Mouse (Mus musculus) limb, embryonic 11.5 days (tissue): ENCODE results near the gene Rnaseh2c. TPM values are rescaled to one million over a fixed set of nuclear protein-coding genes. Genes with fewer than 3 reads are reported as not detected.

Source experiments
- ATAC-seq: fragments of 200-750 bp; cut with Nextera tagmentation; 2 replicates; pipeline ENCODE4 v1.8.0; 2017; ENCODE audit warnings: low read depth; ENCODE audit not compliant: insufficient number of reproducible peaks, low FRiP score, low TSS enrichment
- DNase-seq: peaks from one replicate; pipeline ENCODE4 v3.0.0-alpha.2; 2015; ENCODE audit warnings: low spot score
- H3K27ac ChIP-seq: fragments of 300-500 bp; sonication (generic); replicated peaks from 2 replicates; pipeline ENCODE4 v1.5.1; 2014; ENCODE audit warnings: low read depth, mild to moderate bottlenecking, low read length
- H3K27me3 ChIP-seq: fragments of 300-500 bp; sonication (generic); 2 replicates; pipeline ENCODE4 v1.6.1; 2014; ENCODE audit warnings: mild to moderate bottlenecking, low read length, mixed read lengths; ENCODE audit not compliant: control insufficient read depth, insufficient read depth
- H3K36me3 ChIP-seq: fragments of 300-500 bp; sonication (generic); 2 replicates; pipeline ENCODE4 v1.6.1; 2014; ENCODE audit warnings: mild to moderate bottlenecking, low read length, moderate library complexity, mixed read lengths; ENCODE audit not compliant: control insufficient read depth, insufficient read depth
- H3K4me1 ChIP-seq: fragments of 300-500 bp; sonication (generic); 2 replicates; pipeline ENCODE4 v1.6.1; 2014; ENCODE audit warnings: low read length, mixed read lengths; ENCODE audit not compliant: control insufficient read depth, insufficient read depth
- H3K4me2 ChIP-seq: fragments of 300-500 bp; sonication (generic); 2 replicates; pipeline ENCODE4 v1.6.1; 2014; ENCODE audit warnings: low read depth, mild to moderate bottlenecking, moderate library complexity; ENCODE audit not compliant: severe bottlenecking
- H3K4me3 ChIP-seq: fragments of 300-500 bp; sonication (generic); 2 replicates; pipeline ENCODE4 v1.5.1; 2014; ENCODE audit warnings: low read depth, low read length
- H3K9ac ChIP-seq: fragments of 300-500 bp; sonication (generic); 2 replicates; pipeline ENCODE4 v1.6.1; 2014; ENCODE audit warnings: mild to moderate bottlenecking, low read length
- H3K9me3 ChIP-seq: fragments of 300-500 bp; sonication (generic); 2 replicates; pipeline ENCODE4 v1.6.1; 2016; ENCODE audit warnings: low read length; ENCODE audit not compliant: control insufficient read depth
- WGBS: fragments of 180-500 bp; shearing (Covaris S2); extraction: QIAGEN DNeasy Blood & Tissue Kit; methylation state at CpG from one replicate; pipeline ENCODE4 v1.1.7; 2014; 5-methylcytosine and 5-hydroxymethylcytosine counted together
- polyA plus RNA-seq: library from polyadenylated mRNA; unstranded; fragments of >200 nt; fragmentation: Nextera tagmentation; extraction: Ambion mirVana; gene quantifications from 2 replicates; pipeline ENCODE4 v1.2.1, GENCODE M21; 2014

Rnaseh2c gene
- polyA plus RNA-seq, 1 experiment from 2014 or later, result 185 TPM

GRCm38 (mm10) chr19:5561252-5561790, 40.4 kb upstream of the Rnaseh2c start:
- 0 out of 2 replicates have a peak overlapping the region, but pooled peaks have one; percentile 71 for H3K4me2 ChIP-seq
- H3K4me1 ChIP-seq, result peaks cover 10% of the 10 kb centered on the region
- no peak overlapping the region for H3K27ac ChIP-seq
- DNase-seq (no peak), ATAC-seq (no peak)
- WGBS, result 18% methylated on average over 10 of the region's 10 CpGs
- no peak overlapping the region for H3K9ac ChIP-seq
- H3K4me3 ChIP-seq, result peak overlapping the region; percentile 33; the same call in 1 of the 2 replicates
- peaks cover 69% of the 10 kb centered on the region for H3K27me3 ChIP-seq
- no peaks in the 10 kb centered on the region for H3K36me3 ChIP-seq
- H3K9me3 ChIP-seq, result no peaks in the 10 kb centered on the region

- Histone ChIP-seq H3K4me1 (peaks cover 13% of the 10 kb centered on the region), H3K9me3 (no peaks in the 10 kb centered on the region), H3K27me3 (peaks cover 66% of the 10 kb centered on the region), H3K9ac (no peak overlapping the region), H3K4me3 (no peak overlapping the region), H3K27ac (no peak overlapping the region), H3K4me2 (no peak overlapping the region), H3K36me3 (no peaks in the 10 kb centered on the region)
- DNase-seq, result no peak
- ATAC-seq, result no peak
- 61% methylated on average over 3 of the region's 3 CpGs for WGBS
Measured at GRCm38 (mm10) chr19:5561886-5562285, 39.8 kb upstream of the Rnaseh2c start.

GRCm38 (mm10) chr19:5562776-5563175, 38.9 kb upstream of the Rnaseh2c start:
- Histone ChIP-seq H3K27ac (no peak overlapping the region), H3K9me3 (no peaks in the 10 kb centered on the region), H3K4me2 (no peak overlapping the region), H3K36me3 (peaks cover 2% of the 10 kb centered on the region; the same call in 1 of the 2 replicates), H3K9ac (no peak overlapping the region), H3K4me3 (no peak overlapping the region), H3K27me3 (peaks cover 60% of the 10 kb centered on the region), H3K4me1 (peaks cover 16% of the 10 kb centered on the region)
- 88% methylated on average over 10 of the region's 10 CpGs for WGBS
- ATAC-seq (no peak), DNase-seq (no peak)

- 43% methylated on average over 5 of the region's 5 CpGs for WGBS
- Histone ChIP-seq H3K9ac (no peak overlapping the region), H3K27ac (no peak overlapping the region), H3K36me3 (peaks cover 2% of the 10 kb centered on the region; the same call in 1 of the 2 replicates), H3K9me3 (no peaks in the 10 kb centered on the region), H3K4me1 (peaks cover 16% of the 10 kb centered on the region), H3K4me2 (no peak overlapping the region), H3K4me3 (no peak overlapping the region), H3K27me3 (peaks cover 25% of the 10 kb centered on the region)
- ATAC-seq, result no peak
- no peak for DNase-seq
Measured at GRCm38 (mm10) chr19:5566316-5566715, 35.4 kb upstream of the Rnaseh2c start.

- Histone ChIP-seq H3K4me1 (peaks cover 16% of the 10 kb centered on the region), H3K9ac (peak overlapping the region; percentile 65), H3K27me3 (peaks cover 17% of the 10 kb centered on the region), H3K9me3 (no peaks in the 10 kb centered on the region), H3K4me3 (peak overlapping the region; percentile 65), H3K4me2 (peak overlapping the region; percentile 87), H3K27ac (no peak overlapping the region), H3K36me3 (peaks cover 2% of the 10 kb centered on the region; the same call in 1 of the 2 replicates)
- ATAC-seq, result peak; percentile 24; the same call in 1 of the 2 replicates
- no peak for DNase-seq
- 2% methylated on average over 26 of the region's 26 CpGs for WGBS
Measured at GRCm38 (mm10) chr19:5567180-5567533, 34.5 kb upstream of the Rnaseh2c start.

GRCm38 (mm10) chr19:5567534-5568469, 33.9 kb upstream of the Rnaseh2c start, which contains the start of gene Ap5b1:
TSS of gene Ap5b1 (plus strand) at chr19:5568025.
- Histone ChIP-seq H3K9ac (peak within 1 kb of the TSS; percentile 65), H3K27ac (peak within 1 kb of the TSS; percentile 47; the same call in 1 of the 2 replicates), H3K27me3 (peaks cover 14% of the 10 kb centered on the region), H3K4me1 (peaks cover 16% of the 10 kb centered on the region), H3K9me3 (no peaks in the 10 kb centered on the region), H3K36me3 (peaks cover 2% of the 10 kb centered on the region; the same call in 1 of the 2 replicates), H3K4me3 (peak within 1 kb of the TSS; percentile 65), H3K4me2 (peak within 1 kb of the TSS; percentile 87)
- ATAC-seq, result peak; percentile 72
- whole genome bisulfite sequencing, result under 1% methylated on average over 83 of the region's 102 CpGs
- peak; percentile 93 for DNase-seq

GRCm38 (mm10) chr19:5568470-5569140, 33.1 kb upstream of the Rnaseh2c start:
- ATAC-seq, result peak; percentile 42; the same call in 1 of the 2 replicates
- Histone ChIP-seq H3K27ac (no peak overlapping the region; the same call in 1 of the 2 replicates), H3K27me3 (peaks cover 10% of the 10 kb centered on the region; the same call in 1 of the 2 replicates)

GRCm38 (mm10) chr19:5569521-5569920, 32.2 kb upstream of the Rnaseh2c start:
- no peak overlapping the region for H3K4me3 ChIP-seq
- no peak for ATAC-seq

More at GRCm38 (mm10) chr19:5568470-5569140, 33.1 kb upstream of the Rnaseh2c start:
- WGBS, result 10% methylated on average over 27 of the region's 27 CpGs
- Histone ChIP-seq H3K36me3 (peaks cover 2% of the 10 kb centered on the region; the same call in 1 of the 2 replicates), H3K9ac (0 out of 2 replicates have a peak overlapping the region, but pooled peaks have one; percentile 65), H3K9me3 (no peaks in the 10 kb centered on the region), H3K4me1 (peaks cover 16% of the 10 kb centered on the region), H3K4me3 (peak overlapping the region; percentile 65), H3K4me2 (peak overlapping the region; percentile 87)
- DNase-seq, result peak; percentile 86

More at GRCm38 (mm10) chr19:5569521-5569920, 32.2 kb upstream of the Rnaseh2c start:
- Histone ChIP-seq H3K4me2 (no peak overlapping the region), H3K9ac (no peak overlapping the region), H3K4me1 (peaks cover 16% of the 10 kb centered on the region), H3K27me3 (0 out of 2 replicates have a peak, but pooled peaks cover 6% of the 10 kb centered on the region), H3K27ac (no peak overlapping the region), H3K9me3 (no peaks in the 10 kb centered on the region), H3K36me3 (peaks cover 2% of the 10 kb centered on the region; the same call in 1 of the 2 replicates)
- DNase-seq, result no peak
- WGBS, result 87% methylated on average over 10 of the region's 10 CpGs
